Mouse (Mus musculus) limb, embryonic 11.5 days (tissue): ENCODE data around the gene Scin. TPM values are rescaled to one million over a fixed set of nuclear protein-coding genes. Genes with fewer than 3 reads are reported as not detected.

Experiments used
- ATAC-seq: fragments of 200-750 bp; cut with Nextera tagmentation; 2 replicates; pipeline ENCODE4 v1.8.0; 2017; ENCODE audit warnings: low read depth; ENCODE audit not compliant: insufficient number of reproducible peaks, low FRiP score, low TSS enrichment
- DNase-seq: peaks from one replicate; pipeline ENCODE4 v3.0.0-alpha.2; 2015; ENCODE audit warnings: low spot score
- H3K27ac ChIP-seq: fragments of 300-500 bp; sonication (generic); replicated peaks from 2 replicates; pipeline ENCODE4 v1.5.1; 2014; ENCODE audit warnings: low read depth, mild to moderate bottlenecking, low read length
- H3K27me3 ChIP-seq: fragments of 300-500 bp; sonication (generic); 2 replicates; pipeline ENCODE4 v1.6.1; 2014; ENCODE audit warnings: mild to moderate bottlenecking, low read length, mixed read lengths; ENCODE audit not compliant: control insufficient read depth, insufficient read depth
- H3K36me3 ChIP-seq: fragments of 300-500 bp; sonication (generic); 2 replicates; pipeline ENCODE4 v1.6.1; 2014; ENCODE audit warnings: mild to moderate bottlenecking, low read length, moderate library complexity, mixed read lengths; ENCODE audit not compliant: control insufficient read depth, insufficient read depth
- H3K4me1 ChIP-seq: fragments of 300-500 bp; sonication (generic); 2 replicates; pipeline ENCODE4 v1.6.1; 2014; ENCODE audit warnings: low read length, mixed read lengths; ENCODE audit not compliant: control insufficient read depth, insufficient read depth
- H3K4me2 ChIP-seq: fragments of 300-500 bp; sonication (generic); 2 replicates; pipeline ENCODE4 v1.6.1; 2014; ENCODE audit warnings: low read depth, mild to moderate bottlenecking, moderate library complexity; ENCODE audit not compliant: severe bottlenecking
- H3K4me3 ChIP-seq: fragments of 300-500 bp; sonication (generic); 2 replicates; pipeline ENCODE4 v1.5.1; 2014; ENCODE audit warnings: low read depth, low read length
- H3K9ac ChIP-seq: fragments of 300-500 bp; sonication (generic); 2 replicates; pipeline ENCODE4 v1.6.1; 2014; ENCODE audit warnings: mild to moderate bottlenecking, low read length
- H3K9me3 ChIP-seq: fragments of 300-500 bp; sonication (generic); 2 replicates; pipeline ENCODE4 v1.6.1; 2016; ENCODE audit warnings: low read length; ENCODE audit not compliant: control insufficient read depth
- WGBS: fragments of 180-500 bp; shearing (Covaris S2); extraction: QIAGEN DNeasy Blood & Tissue Kit; methylation state at CpG from one replicate; pipeline ENCODE4 v1.1.7; 2014; 5-methylcytosine and 5-hydroxymethylcytosine counted together
- polyA plus RNA-seq: library from polyadenylated mRNA; unstranded; fragments of >200 nt; fragmentation: Nextera tagmentation; extraction: Ambion mirVana; gene quantifications from 2 replicates; pipeline ENCODE4 v1.2.1, GENCODE M21; 2014

The Scin gene
- polyA plus RNA-seq, 1 experiment from 2014 or later, result 0.43 TPM

DNA sequence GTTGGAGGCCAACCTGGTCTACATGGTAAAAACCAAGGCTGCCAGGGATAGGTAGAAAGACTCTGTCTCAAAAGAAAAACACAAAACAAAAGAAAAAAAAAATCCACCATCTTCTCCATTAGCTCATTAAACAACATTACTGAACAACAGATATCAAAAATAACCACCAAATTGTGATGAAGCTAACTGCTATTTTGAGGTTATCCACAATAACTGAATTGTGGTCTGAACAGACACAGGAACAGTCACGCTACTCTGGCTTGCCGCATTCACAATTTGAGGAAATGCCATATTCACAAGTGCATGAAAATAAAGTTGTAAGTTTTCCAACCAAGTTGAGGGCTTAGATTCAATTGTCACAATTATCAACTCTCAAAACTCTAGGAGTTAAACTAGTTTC is 31.7 kb downstream of the Scin start:
- ATAC-seq (no peak), DNase-seq (no peak)
- Histone ChIP-seq H3K27ac (no peak overlapping the region), H3K36me3 (no peaks in the 10 kb centered on the region), H3K4me3 (no peak overlapping the region), H3K9ac (no peak overlapping the region), H3K4me1 (no peaks in the 10 kb centered on the region), H3K27me3 (no peaks in the 10 kb centered on the region), H3K4me2 (no peak overlapping the region), H3K9me3 (no peaks in the 10 kb centered on the region)
- 96% methylated on average over 2 of the region's 2 CpGs for WGBS

DNA sequence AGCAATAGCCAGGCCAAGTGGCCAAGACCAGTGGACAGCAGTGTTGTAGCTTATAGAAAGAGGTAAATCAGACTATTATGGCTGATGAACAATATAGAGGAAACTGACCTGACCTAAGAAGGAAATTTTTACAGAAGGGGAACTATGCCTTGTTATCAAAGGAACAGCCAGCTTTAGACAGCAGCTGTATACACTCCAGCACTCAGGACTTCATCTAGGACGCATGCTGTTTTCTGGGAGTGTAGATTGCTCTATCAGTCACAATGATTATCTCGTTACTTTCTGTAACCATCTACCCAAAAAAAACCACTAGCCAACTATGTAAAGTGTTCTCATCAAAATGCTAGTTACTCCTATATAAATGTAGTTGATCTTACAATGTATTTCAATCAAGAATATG is 34.6 kb downstream of the Scin start:
- Histone ChIP-seq H3K4me1 (no peaks in the 10 kb centered on the region), H3K4me2 (no peak overlapping the region), H3K27me3 (no peaks in the 10 kb centered on the region), H3K36me3 (no peaks in the 10 kb centered on the region), H3K4me3 (no peak overlapping the region), H3K9ac (no peak overlapping the region), H3K9me3 (no peaks in the 10 kb centered on the region), H3K27ac (no peak overlapping the region)
- 86% methylated on average over 2 of the region's 2 CpGs for WGBS
- ATAC-seq (no peak), DNase-seq (no peak)

DNA sequence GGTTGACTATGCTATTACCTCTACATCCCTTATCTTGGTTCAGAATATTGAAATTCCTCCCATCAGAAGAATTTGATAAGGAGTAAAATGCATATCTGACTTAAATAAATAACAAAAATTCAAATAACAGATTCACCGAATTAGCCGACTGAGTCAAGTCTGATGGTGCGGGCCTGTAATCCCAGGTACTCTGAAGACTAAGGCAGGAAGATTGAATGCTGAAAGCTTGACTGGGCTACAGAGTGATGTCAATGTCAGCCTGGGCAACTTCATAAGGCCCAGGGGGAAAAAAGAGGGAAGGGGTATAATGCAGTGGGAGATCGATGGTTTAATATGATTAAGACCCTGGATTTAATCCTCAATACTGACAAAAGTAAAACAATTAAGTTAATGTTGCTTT is 36.6 kb downstream of the Scin start:
- H3K4me3 ChIP-seq, result no peak overlapping the region
- DNase-seq, result no peak
- no peak overlapping the region for H3K9ac ChIP-seq
- ATAC-seq, result no peak
- no peak overlapping the region for H3K27ac ChIP-seq
- 94% methylated on average over 4 of the region's 4 CpGs for WGBS
- H3K27me3 ChIP-seq, result no peaks in the 10 kb centered on the region
- no peaks in the 10 kb centered on the region for H3K4me1 ChIP-seq
- no peak overlapping the region for H3K4me2 ChIP-seq
- H3K9me3 ChIP-seq, result no peaks in the 10 kb centered on the region
- no peaks in the 10 kb centered on the region for H3K36me3 ChIP-seq

DNA sequence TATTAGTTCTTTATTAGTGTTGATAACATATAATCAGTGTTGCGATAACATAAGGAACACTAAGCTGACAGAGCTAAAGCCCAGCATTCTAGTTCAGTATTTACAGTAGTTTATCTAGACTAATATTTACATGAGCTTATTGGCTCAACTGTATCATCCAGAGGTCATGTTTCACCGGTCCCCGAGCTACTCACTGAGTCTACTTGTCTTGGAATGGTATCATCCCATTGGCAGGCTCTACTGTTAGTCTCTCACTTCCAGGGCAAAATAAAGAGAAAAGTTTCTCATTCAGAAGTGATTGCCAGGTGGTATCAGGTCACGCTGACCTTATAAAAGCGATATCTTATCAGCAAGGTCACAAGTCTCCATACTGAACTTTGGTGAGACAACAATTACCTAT is 37.0 kb downstream of the Scin start:
- DNase-seq (no peak), ATAC-seq (no peak)
- Histone ChIP-seq H3K27ac (no peak overlapping the region), H3K27me3 (no peaks in the 10 kb centered on the region), H3K9me3 (no peaks in the 10 kb centered on the region), H3K36me3 (no peaks in the 10 kb centered on the region), H3K9ac (no peak overlapping the region), H3K4me2 (no peak overlapping the region), H3K4me3 (no peak overlapping the region), H3K4me1 (no peaks in the 10 kb centered on the region)
- WGBS, result 96% methylated on average over 5 of the region's 5 CpGs

DNA sequence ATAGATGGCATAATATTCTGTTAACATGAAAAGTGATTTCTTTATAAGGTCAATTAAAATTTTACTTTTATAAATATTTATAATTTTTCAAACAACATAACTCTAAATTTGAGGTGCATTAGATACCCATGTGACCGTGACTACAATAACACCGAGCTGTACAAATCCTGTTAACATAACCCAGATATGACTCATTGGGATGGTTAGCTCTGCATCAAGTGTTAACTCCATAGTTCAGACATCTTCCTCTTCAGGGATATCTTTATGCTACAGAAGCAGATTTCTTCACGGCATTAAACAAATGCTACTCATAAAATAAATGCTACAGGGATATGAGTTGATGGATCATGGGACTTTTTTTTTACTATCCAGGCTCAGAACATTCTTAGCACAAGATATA is 37.6 kb downstream of the Scin start:
- no peak for ATAC-seq
- no peaks in the 10 kb centered on the region for H3K36me3 ChIP-seq
- H3K9me3 ChIP-seq, result no peaks in the 10 kb centered on the region
- no peaks in the 10 kb centered on the region for H3K27me3 ChIP-seq
- no peak overlapping the region for H3K4me3 ChIP-seq
- WGBS, result 93% methylated on average over 3 of the region's 3 CpGs
- H3K4me1 ChIP-seq, result no peaks in the 10 kb centered on the region
- no peak overlapping the region for H3K9ac ChIP-seq
- H3K4me2 ChIP-seq, result no peak overlapping the region
- DNase-seq, result no peak
- no peak overlapping the region for H3K27ac ChIP-seq

DNA sequence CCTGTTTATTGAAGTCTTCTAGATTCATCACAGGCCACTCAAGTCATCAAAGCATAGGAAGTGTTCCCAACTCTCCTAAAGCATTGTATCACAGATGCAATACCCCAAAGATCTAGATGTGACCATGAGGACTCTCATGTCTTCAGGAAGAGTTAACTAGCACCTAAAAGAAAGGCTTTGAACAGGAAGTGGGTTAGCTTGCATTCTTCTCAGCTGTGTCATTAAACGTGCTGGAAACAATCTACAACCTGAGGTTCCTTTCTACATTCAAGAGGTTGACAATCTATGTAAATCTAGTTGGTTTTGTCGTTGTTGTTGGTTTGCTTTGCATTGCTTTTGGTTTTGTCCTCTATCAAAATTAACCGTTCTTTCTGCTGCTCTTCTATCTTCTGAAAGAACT is 44.0 kb downstream of the Scin start:
- ATAC-seq (no peak), DNase-seq (no peak)
- Histone ChIP-seq H3K4me1 (no peaks in the 10 kb centered on the region), H3K27me3 (no peaks in the 10 kb centered on the region), H3K9ac (no peak overlapping the region), H3K36me3 (no peaks in the 10 kb centered on the region), H3K4me2 (no peak overlapping the region), H3K9me3 (no peaks in the 10 kb centered on the region), H3K27ac (no peak overlapping the region), H3K4me3 (no peak overlapping the region)
- 82% methylated on average over 3 of the region's 3 CpGs for WGBS

DNA sequence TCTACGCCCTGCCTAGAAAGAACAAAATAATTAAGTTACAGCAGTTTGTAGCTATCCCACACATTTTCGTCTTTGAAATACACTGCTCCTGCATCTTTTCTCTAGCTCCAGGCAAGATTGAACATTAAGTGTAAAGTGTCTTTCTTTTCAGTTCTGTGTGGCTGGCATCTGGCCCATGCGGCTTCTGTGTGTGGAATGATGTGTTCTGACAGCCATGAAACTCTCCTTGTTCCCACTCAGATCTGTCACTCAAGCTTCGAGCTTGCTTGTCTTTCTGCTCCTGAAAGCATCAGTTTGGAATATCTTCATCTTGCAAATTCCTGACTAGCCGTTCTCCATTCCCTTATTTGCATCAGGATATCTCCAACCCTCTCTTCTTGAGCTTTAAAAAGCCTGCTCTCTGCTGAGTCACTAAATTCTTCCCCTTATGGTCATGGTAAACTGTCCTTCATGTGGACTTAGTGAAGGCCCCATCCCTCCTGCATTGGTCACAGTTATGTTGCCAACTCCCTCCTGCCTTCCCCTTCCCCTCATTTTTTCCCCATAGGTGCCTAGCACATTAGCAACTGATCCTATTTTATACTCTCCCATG is 48.2 kb downstream of the Scin start:
- 85% methylated on average over 5 of the region's 5 CpGs for WGBS
- Histone ChIP-seq H3K4me2 (no peak overlapping the region), H3K36me3 (no peaks in the 10 kb centered on the region), H3K27me3 (no peaks in the 10 kb centered on the region), H3K4me3 (no peak overlapping the region), H3K4me1 (no peaks in the 10 kb centered on the region), H3K9me3 (no peaks in the 10 kb centered on the region), H3K9ac (no peak overlapping the region), H3K27ac (no peak overlapping the region)
- DNase-seq (no peak), ATAC-seq (no peak)

DNA sequence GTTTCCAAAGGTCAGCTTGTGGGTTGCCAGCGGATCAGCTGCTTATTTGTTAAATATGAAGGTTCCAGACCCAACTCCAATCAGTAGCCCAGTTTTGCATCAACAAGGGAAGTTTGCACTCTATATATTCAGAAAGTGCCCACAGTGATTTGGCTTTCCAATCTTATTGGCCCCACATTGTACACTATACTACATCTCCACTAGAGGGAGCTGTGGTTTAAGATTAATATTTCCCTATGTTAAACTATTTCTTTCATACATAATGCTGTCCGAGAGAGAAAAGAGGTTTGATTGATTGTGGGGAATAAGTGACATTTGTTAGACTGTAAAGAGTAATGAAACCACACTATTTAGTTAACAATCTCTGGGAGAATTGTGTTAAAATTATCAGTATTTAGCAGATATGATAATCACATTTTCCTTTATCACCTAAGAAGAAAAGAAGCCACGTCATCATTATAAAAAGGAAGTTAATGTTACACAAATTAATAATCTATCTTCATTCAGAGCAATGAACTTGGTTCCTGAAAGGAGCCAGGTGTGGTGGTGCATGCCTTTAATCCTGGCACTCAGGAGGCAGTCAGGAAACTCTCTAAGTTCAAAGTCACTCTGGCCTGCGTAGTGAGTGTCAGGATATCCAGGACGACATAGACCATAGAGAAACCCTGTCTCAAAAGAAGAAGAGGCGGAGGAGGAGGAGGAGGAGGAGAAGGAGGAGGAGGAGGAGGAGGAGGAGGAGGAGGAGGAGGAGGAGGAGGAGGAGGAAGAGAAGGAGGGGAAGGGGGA is 51.4 kb downstream of the Scin start:
- 45% methylated on average over 5 of the region's 6 CpGs for WGBS
- no peaks in the 10 kb centered on the region for H3K27me3 ChIP-seq
- no peak overlapping the region for H3K27ac ChIP-seq
- H3K9me3 ChIP-seq, result no peaks in the 10 kb centered on the region
- no peak for ATAC-seq
- no peak for DNase-seq
- no peak overlapping the region for H3K4me3 ChIP-seq
- no peak overlapping the region for H3K9ac ChIP-seq
- H3K36me3 ChIP-seq, result no peaks in the 10 kb centered on the region
- H3K4me2 ChIP-seq, result no peak overlapping the region
- no peaks in the 10 kb centered on the region for H3K4me1 ChIP-seq

DNA sequence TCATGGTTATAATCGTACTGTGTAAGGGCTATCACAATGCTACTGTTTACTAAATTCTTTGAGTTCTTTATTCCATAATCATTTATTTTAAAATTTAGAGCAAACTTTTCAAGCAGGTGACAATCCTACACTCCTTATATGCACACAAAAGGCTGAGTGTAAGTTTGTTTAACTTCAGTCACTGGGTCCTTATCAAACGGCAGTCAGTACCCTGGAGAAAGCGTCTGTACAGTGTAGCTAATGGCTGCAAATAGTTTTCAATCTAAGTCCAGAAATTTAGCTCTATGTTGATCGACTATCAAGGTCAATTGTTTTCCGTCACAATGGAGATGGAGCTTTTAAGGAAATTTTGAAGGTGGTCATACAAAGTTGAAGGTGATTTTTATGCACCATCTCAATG is 52.0 kb downstream of the Scin start:
- Histone ChIP-seq H3K36me3 (no peaks in the 10 kb centered on the region), H3K9ac (no peak overlapping the region), H3K4me1 (no peaks in the 10 kb centered on the region), H3K4me3 (no peak overlapping the region), H3K27ac (no peak overlapping the region), H3K4me2 (no peak overlapping the region), H3K27me3 (no peaks in the 10 kb centered on the region), H3K9me3 (no peaks in the 10 kb centered on the region)
- DNase-seq (no peak), ATAC-seq (no peak)
- WGBS, result 76% methylated on average over 5 of the region's 5 CpGs
